Mouse (Mus musculus): ENCODE results near the gene Ndufs7. TPM values are rescaled to one million over a fixed set of nuclear protein-coding genes. Genes with fewer than 3 reads are reported as not detected.

Gene Ndufs7
- polyA plus RNA-seq, 1 experiment = 314 TPM

GRCm38 (mm10) chr10:80262169-80262568 is 13.2 kb downstream of the Ndufs7 start:
- Histone ChIP-seq H3K27me3 (ENCODE audit: control insufficient read depth, insufficient read depth, low read length) (no peaks in the 10 kb centered on the region), H3K4me1 (ENCODE audit: control insufficient read depth, insufficient read depth, insufficient read length) (peaks cover 8% of the 10 kb centered on the region), H3K36me3 (ENCODE audit: control insufficient read depth, insufficient read depth, low read length) (peaks cover 4% of the 10 kb centered on the region; the same call in 1 of the 2 replicates), H3K4me3 (ENCODE audit: extremely low read depth, insufficient read depth, insufficient read length) (no peak overlapping the region), H3K27ac (ENCODE audit: insufficient read depth, low read length) (no peak overlapping the region)
- no peak for TF ChIP-seq POLR2A (IDR thresholded peaks at IDR 0.05; ENCODE audit: low read depth, low read length)
- TF ChIP-seq CTCF (IDR thresholded peaks at IDR 0.05; ENCODE audit: extremely low read depth, insufficient read depth, insufficient read length, insufficient replicate concordance) = no peak
- DNase-seq (ENCODE audit: low read depth in 1 of 2, low spot score in 2 of 2) = no peak
- WGBS = 70% methylated on average over 12 of the region's 12 CpGs

DNA sequence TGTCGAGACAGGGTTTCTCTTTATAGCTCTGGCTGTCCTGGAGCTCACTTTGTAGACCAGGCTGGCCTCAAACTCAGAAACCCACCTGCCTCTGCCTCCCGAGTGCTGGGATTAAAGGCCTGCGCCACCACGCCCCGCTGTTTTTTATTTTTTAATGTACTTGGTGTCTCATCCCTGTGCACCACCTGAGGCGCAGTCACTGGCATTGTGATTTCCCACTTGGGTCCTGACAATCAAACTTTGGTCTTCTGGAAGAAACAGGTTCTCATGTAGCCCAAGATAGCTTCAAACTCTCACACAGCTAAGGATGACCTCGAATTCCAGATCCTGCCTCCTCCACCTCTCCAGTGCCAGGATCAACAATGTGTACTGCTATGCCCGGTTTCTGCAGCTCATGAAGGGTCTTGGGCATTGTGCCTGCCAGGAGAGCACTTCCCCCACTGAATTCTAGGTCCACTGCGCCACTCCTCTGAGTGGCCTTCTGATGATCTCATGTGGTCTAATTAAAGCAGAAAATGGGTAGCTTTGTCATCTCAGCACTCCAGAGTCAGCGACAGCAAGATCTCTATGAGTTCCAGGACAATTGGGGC is 13.9 kb downstream of the Ndufs7 start:
- DNase-seq (ENCODE audit: low read depth in 1 of 2, low spot score in 2 of 2) = no peak
- H3K27ac ChIP-seq (ENCODE audit: insufficient read depth, low read length) = no peak overlapping the region
- H3K36me3 ChIP-seq (ENCODE audit: control insufficient read depth, insufficient read depth, low read length) = no peaks in the 10 kb centered on the region; the same call in 1 of the 2 replicates
- no peak overlapping the region for H3K4me3 ChIP-seq (ENCODE audit: extremely low read depth, insufficient read depth, insufficient read length)
- TF ChIP-seq CTCF (IDR thresholded peaks at IDR 0.05; ENCODE audit: extremely low read depth, insufficient read depth, insufficient read length, insufficient replicate concordance) (no peak), POLR2A (IDR thresholded peaks at IDR 0.05; ENCODE audit: low read depth, low read length) (no peak)
- H3K27me3 ChIP-seq (ENCODE audit: control insufficient read depth, insufficient read depth, low read length) = no peaks in the 10 kb centered on the region
- WGBS = 97% methylated on average over 10 of the region's 10 CpGs
- H3K4me1 ChIP-seq (ENCODE audit: control insufficient read depth, insufficient read depth, insufficient read length) = peaks cover 15% of the 10 kb centered on the region

GRCm38 (mm10) chr10:80264341-80265148 is 15.6 kb downstream of the Ndufs7 start:
- TF ChIP-seq POLR2A (IDR thresholded peaks at IDR 0.05; ENCODE audit: low read depth, low read length) (peak; percentile 75), CTCF (IDR thresholded peaks at IDR 0.05; ENCODE audit: extremely low read depth, insufficient read depth, insufficient read length, insufficient replicate concordance) (no peak)
- under 1% methylated on average over 69 of the region's 81 CpGs for WGBS
- DNase-seq (ENCODE audit: low read depth in 1 of 2, low spot score in 2 of 2) = peak; percentile 97 to 98
- Histone ChIP-seq H3K27ac (ENCODE audit: insufficient read depth, low read length) (peak overlapping the region; percentile 80), H3K4me3 (ENCODE audit: extremely low read depth, insufficient read depth, insufficient read length) (peak overlapping the region; percentile 90), H3K36me3 (ENCODE audit: control insufficient read depth, insufficient read depth, low read length) (no peaks in the 10 kb centered on the region), H3K4me1 (ENCODE audit: control insufficient read depth, insufficient read depth, insufficient read length) (peaks cover 17% of the 10 kb centered on the region), H3K27me3 (ENCODE audit: control insufficient read depth, insufficient read depth, low read length) (no peaks in the 10 kb centered on the region)

DNA sequence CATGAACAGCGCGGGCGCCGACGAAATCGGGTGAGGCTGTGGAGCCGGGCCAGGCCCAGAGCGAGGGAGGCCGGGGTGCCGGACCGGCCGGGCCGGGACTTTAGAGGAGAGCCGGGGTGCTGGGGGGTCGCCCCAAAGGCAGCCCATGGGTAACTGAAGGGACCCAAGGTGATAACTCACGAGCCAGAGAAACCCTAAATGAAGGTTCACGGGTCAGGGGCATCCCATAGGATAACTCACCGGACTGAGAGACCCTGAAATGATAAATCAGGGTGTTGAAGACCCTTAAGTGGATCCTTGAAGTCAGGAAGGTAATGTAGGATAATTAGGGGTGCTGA is 16.2 kb downstream of the Ndufs7 start:
- no peak for DNase-seq (ENCODE audit: low read depth in 1 of 2, low spot score in 2 of 2)
- WGBS = 0% methylated on average over 18 of the region's 18 CpGs
- peak overlapping the region; percentile 80 for H3K27ac ChIP-seq (ENCODE audit: insufficient read depth, low read length)
- no peaks in the 10 kb centered on the region for H3K36me3 ChIP-seq (ENCODE audit: control insufficient read depth, insufficient read depth, low read length)
- H3K27me3 ChIP-seq (ENCODE audit: control insufficient read depth, insufficient read depth, low read length) = no peaks in the 10 kb centered on the region
- no peak for TF ChIP-seq CTCF (IDR thresholded peaks at IDR 0.05; ENCODE audit: extremely low read depth, insufficient read depth, insufficient read length, insufficient replicate concordance)
- TF ChIP-seq POLR2A (IDR thresholded peaks at IDR 0.05; ENCODE audit: low read depth, low read length) = no peak
- peak overlapping the region; percentile 90 for H3K4me3 ChIP-seq (ENCODE audit: extremely low read depth, insufficient read depth, insufficient read length)
- peaks cover 20% of the 10 kb centered on the region for H3K4me1 ChIP-seq (ENCODE audit: control insufficient read depth, insufficient read depth, insufficient read length)

DNA sequence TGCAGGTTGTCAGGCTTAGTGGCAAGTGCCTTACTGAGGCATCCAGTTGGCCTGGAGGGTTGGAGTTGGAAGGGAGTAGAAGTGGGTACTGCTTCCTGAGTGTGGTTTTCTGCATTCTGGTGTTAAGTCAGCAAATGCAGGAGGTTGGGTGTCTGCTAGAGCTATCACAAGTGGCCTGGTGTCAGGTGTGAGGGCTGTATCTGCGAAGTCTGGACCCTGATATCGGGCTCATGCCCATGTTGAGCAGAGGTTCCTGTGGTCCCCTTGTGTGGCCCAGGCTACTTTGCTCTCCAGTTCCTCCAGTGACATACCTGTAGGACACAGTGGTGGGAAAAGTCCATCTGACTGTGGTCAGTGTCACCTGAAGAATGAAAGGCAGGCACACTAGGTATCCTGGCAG is 21.2 kb downstream of the Ndufs7 start:
- no peak overlapping the region for H3K4me3 ChIP-seq (ENCODE audit: extremely low read depth, insufficient read depth, insufficient read length)
- peaks cover 7% of the 10 kb centered on the region; the same call in 1 of the 2 replicates for H3K36me3 ChIP-seq (ENCODE audit: control insufficient read depth, insufficient read depth, low read length)
- H3K27me3 ChIP-seq (ENCODE audit: control insufficient read depth, insufficient read depth, low read length) = no peaks in the 10 kb centered on the region
- no peak for TF ChIP-seq POLR2A (IDR thresholded peaks at IDR 0.05; ENCODE audit: low read depth, low read length)
- TF ChIP-seq CTCF (IDR thresholded peaks at IDR 0.05; ENCODE audit: extremely low read depth, insufficient read depth, insufficient read length, insufficient replicate concordance) = no peak
- peaks cover 34% of the 10 kb centered on the region; the same call in 1 of the 2 replicates for H3K4me1 ChIP-seq (ENCODE audit: control insufficient read depth, insufficient read depth, insufficient read length)
- WGBS = 55% methylated on average over 2 of the region's 2 CpGs
- no peak overlapping the region for H3K27ac ChIP-seq (ENCODE audit: insufficient read depth, low read length)
- DNase-seq (ENCODE audit: low read depth in 1 of 2, low spot score in 2 of 2) = no peak

DNA sequence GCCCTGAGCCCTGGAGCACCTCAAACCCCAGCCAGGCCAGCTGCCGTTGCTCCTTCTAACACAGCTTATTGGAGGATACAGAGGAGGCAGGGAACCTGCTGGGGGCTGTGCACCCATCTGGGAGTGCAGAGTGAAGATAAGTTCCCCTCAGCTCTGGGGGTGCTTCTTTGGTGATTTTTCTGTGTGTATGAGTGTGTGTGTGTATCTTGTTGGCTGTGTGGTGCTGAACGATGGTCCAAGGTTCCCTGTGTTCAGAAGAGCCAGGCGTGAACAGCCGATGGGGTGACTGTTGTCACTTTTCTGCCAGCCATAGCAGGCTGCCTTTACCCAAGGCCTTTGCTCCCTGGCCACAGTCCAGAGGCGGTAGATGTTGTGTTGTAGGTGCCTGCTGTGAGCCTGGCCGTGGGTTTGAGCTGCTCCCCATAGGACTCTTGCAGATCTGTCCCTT is 21.8 kb downstream of the Ndufs7 start:
- TF ChIP-seq CTCF (IDR thresholded peaks at IDR 0.05; ENCODE audit: extremely low read depth, insufficient read depth, insufficient read length, insufficient replicate concordance) = no peak
- TF ChIP-seq POLR2A (IDR thresholded peaks at IDR 0.05; ENCODE audit: low read depth, low read length) = no peak
- H3K4me3 ChIP-seq (ENCODE audit: extremely low read depth, insufficient read depth, insufficient read length) = no peak overlapping the region
- H3K27ac ChIP-seq (ENCODE audit: insufficient read depth, low read length) = peak overlapping the region; percentile 45
- H3K4me1 ChIP-seq (ENCODE audit: control insufficient read depth, insufficient read depth, insufficient read length) = peaks cover 34% of the 10 kb centered on the region; the same call in 1 of the 2 replicates
- no peak for DNase-seq (ENCODE audit: low read depth in 1 of 2, low spot score in 2 of 2)
- WGBS = 40% methylated on average over 6 of the region's 6 CpGs
- peaks cover 9% of the 10 kb centered on the region; the same call in 1 of the 2 replicates for H3K36me3 ChIP-seq (ENCODE audit: control insufficient read depth, insufficient read depth, low read length)
- no peaks in the 10 kb centered on the region for H3K27me3 ChIP-seq (ENCODE audit: control insufficient read depth, insufficient read depth, low read length)

Data from spleen, adult 2 months (tissue).